Mouse (Mus musculus) liver, embryonic 14.5 days (tissue): Measurements from ENCODE around the gene Polr2h.

Experiments
- CTCF ChIP-seq: IDR thresholded peaks from 2 replicates; pipeline ENCODE4 v1.5.1; 2016; ENCODE audit warnings: antibody characterized with exemption, low read depth, control low read depth
- EP300 ChIP-seq: IDR thresholded peaks from 2 replicates; pipeline ENCODE4 v1.6.1; 2016; ENCODE audit warnings: antibody characterized with exemption, low read depth

DNA sequence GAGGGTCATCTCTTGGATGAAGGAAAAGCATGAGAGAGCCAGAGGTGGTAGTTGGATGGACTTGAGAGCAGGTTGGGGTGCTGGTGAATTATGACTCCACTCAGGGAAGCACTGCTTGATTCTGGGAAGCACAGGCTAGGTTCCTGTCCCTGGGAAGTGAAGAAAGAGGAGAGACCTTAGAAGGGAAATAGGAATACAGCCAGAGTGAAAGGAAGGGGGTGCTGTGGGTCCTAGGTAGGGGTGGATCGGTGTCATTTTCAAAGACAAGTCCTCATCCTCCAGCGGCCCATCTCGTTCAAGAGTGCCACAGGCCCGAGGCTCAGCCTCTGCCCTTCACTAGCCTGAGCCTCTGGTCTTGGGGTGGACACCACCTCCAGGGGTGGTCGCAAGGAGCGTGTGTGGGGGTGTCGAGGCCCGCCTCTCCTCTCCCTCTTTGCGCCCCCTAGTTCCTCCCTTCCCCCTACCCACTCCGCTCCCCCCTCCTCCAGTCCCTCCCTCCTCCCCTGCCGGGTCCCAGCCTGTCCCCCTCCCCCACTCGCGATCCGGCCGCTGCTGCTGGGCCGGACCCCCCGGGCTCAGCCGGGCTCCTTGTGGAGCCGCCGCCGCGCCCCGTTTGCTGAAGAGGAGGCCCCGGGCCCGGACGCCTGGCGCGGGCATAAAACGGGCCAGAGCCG, 14.9 kb downstream of the Polr2h start:
- TF ChIP-seq CTCF (no peak), EP300 (no peak)
